Mouse (Mus musculus) macrophage (primary cell): ENCODE results near the gene C130074G19Rik. TPM values are rescaled to one million over a fixed set of nuclear protein-coding genes. Genes with fewer than 3 reads are reported as not detected.

ENCODE experiments used
- H3K27ac ChIP-seq: fragments of 350-480 bp; formaldehyde crosslinking; 2 replicates; pipeline ENCODE4 v1.9.0; 2021
- H3K36me3 ChIP-seq: fragments of 350-480 bp; formaldehyde crosslinking; 2 replicates; pipeline ENCODE4 v1.9.0; 2021; ENCODE audit errors: inconsistent target
- H3K4me3 ChIP-seq: fragments of 350-480 bp; formaldehyde crosslinking; 2 replicates; pipeline ENCODE4 v1.9.0; 2021; ENCODE audit errors: inconsistent target
- H3K79me2 ChIP-seq: fragments of 350-480 bp; formaldehyde crosslinking; 2 replicates; pipeline ENCODE4 v1.9.0; 2021; ENCODE audit errors: inconsistent target
- WGBS: methylation state at CpG from one replicate; pipeline ENCODE4 v1.1.7; 2026; ENCODE audit warnings: inconsistent platforms; ENCODE audit not compliant: missing documents; 5-methylcytosine and 5-hydroxymethylcytosine counted together
- polyA plus RNA-seq: library from polyadenylated mRNA; stranded (reverse); fragments of 250-400 nt; gene quantifications from 3 replicates; pipeline ENCODE4 v1.2.4, GENCODE M21; 2018; ENCODE audit warnings: inconsistent platforms

The C130074G19Rik gene
- polyA plus RNA-seq, 1 experiment from 2014 or later = not detected

GRCm38 (mm10) chr1:184836350-184836749 is 46.7 kb downstream of the C130074G19Rik start:
- peaks cover 44% of the 10 kb centered on the region for H3K36me3 ChIP-seq
- no peak overlapping the region for H3K4me3 ChIP-seq
- peaks cover 4% of the 10 kb centered on the region; the same call in 1 of the 2 replicates for H3K79me2 ChIP-seq
- no peak overlapping the region for H3K27ac ChIP-seq
- 93% methylated on average over 5 of the region's 5 CpGs for WGBS

DNA sequence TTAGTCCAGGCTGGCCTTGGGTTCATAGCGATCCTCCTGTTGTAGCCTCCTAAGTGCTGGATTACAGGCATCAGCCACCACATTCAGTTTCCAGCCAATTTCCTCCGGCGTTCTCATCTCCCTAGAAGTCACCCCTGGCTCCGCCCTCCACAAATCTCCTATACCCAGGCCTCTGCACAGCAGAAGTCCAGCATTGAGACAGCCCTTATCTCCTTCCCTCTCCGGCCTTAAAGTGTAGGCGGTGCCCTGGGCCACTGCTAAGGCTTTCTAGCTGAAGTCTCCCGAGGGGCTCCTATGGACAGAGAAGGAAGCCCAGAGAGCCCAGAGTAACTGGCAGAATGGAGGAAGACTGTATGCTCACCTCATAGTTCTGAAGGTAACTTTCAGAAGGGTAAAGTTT is 49.5 kb downstream of the C130074G19Rik start:
- Histone ChIP-seq H3K79me2 (no peaks in the 10 kb centered on the region), H3K36me3 (peaks cover 38% of the 10 kb centered on the region), H3K27ac (no peak overlapping the region), H3K4me3 (no peak overlapping the region)
- WGBS = 98% methylated on average over 7 of the region's 7 CpGs

GRCm38 (mm10) chr1:184832211-184832610 is 50.8 kb downstream of the C130074G19Rik start:
- Histone ChIP-seq H3K4me3 (no peak overlapping the region), H3K79me2 (no peaks in the 10 kb centered on the region), H3K27ac (no peak overlapping the region), H3K36me3 (peaks cover 40% of the 10 kb centered on the region)
- 95% methylated on average over 10 of the region's 10 CpGs for WGBS

GRCm38 (mm10) chr1:184829897-184830296 is 53.1 kb downstream of the C130074G19Rik start:
- H3K4me3 ChIP-seq = no peak overlapping the region
- H3K79me2 ChIP-seq = no peaks in the 10 kb centered on the region
- no peak overlapping the region for H3K27ac ChIP-seq
- WGBS = 96% methylated on average over 8 of the region's 8 CpGs
- H3K36me3 ChIP-seq = peaks cover 44% of the 10 kb centered on the region

DNA sequence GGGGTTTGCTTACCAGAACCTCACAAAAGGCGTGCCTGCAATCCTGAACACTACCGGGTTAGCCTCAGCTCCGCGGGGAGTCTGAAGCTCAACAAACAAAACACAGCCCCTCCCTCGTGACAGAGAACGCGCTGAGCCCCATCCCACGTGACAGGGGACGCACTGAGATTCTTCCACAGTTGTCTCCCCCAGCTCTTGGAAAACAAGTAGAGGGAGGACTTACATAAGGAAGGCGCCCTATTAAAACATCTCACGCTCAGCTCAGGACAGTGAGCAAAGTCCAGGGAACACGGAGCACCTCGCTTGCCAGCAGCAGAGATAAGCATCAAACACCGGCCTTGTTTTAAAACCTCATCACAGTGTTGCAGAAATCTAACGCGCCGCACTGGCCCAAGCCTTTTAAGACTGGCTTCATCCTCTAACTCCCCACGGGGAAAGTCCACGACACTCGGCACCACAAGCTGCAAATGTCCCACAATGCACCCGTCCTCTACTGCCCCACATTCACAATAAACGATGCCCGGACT is 55.8 kb downstream of the C130074G19Rik start:
- Histone ChIP-seq H3K79me2 (no peaks in the 10 kb centered on the region), H3K27ac (no peak overlapping the region), H3K36me3 (peaks cover 29% of the 10 kb centered on the region), H3K4me3 (no peak overlapping the region)
- 92% methylated on average over 23 of the region's 23 CpGs for WGBS

DNA sequence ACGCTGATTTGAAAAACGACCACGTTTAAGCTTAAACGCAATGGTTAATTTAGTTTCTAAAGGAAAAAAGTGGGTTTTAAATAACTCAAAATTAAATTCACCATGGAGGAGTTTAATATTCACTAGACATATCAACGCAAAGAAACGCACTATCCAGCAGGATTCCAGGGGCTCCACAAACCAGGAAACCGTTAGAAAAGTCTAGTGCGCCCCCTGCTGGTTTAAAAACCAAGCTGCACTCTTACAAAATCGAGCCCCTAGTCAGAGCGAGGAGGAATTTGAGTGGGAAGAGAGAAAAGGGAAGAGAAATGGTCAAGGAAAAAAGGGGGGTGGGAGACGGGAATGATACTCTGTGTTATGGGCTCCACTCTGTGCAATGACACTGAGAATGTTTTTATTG is 57.9 kb downstream of the C130074G19Rik start:
- 41% methylated on average over 11 of the region's 11 CpGs for WGBS
- peaks cover 21% of the 10 kb centered on the region for H3K36me3 ChIP-seq
- no peak overlapping the region for H3K4me3 ChIP-seq
- H3K27ac ChIP-seq = no peak overlapping the region
- no peaks in the 10 kb centered on the region for H3K79me2 ChIP-seq

DNA sequence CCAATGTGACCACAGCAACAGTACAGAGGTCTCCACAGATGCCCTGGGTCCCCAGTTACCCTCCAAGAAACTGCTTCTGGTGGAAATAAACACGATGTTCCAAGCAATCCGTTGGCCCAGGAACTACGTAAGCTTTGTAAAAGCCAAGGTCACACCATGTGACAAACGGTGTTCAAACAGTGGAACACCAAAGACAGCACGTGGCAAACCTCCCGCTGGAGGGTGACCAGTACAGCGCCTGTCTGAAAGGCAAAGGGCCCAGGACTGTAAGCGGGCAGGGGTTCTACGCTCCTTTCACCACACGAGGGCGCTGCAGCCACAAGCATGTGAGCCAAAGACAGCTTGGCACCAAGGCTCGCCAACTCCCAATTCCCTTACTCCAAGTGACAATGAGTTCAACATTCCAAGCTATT is 58.6 kb downstream of the C130074G19Rik start:
- no peak overlapping the region for H3K4me3 ChIP-seq
- no peaks in the 10 kb centered on the region for H3K79me2 ChIP-seq
- H3K36me3 ChIP-seq = peaks cover 21% of the 10 kb centered on the region
- H3K27ac ChIP-seq = no peak overlapping the region
- WGBS = 25% methylated on average over 11 of the region's 12 CpGs

- H3K27ac ChIP-seq = no peak overlapping the region
- H3K36me3 ChIP-seq = peaks cover 33% of the 10 kb centered on the region
Measured at GRCm38 (mm10) chr1:184822678-184823077, 60.3 kb downstream of the C130074G19Rik start.

More at GRCm38 (mm10) chr1:184822678-184823077, 60.3 kb downstream of the C130074G19Rik start:
- H3K4me3 ChIP-seq = no peak overlapping the region
- 87% methylated on average over 9 of the region's 11 CpGs for WGBS
- no peaks in the 10 kb centered on the region for H3K79me2 ChIP-seq

Other genes with a start within 250 kb of the C130074G19Rik start
- gene Hlx, start 150.6 kb downstream of the C130074G19Rik start, polyA plus RNA-seq = 23.2 to 50.5 TPM (median 24.9 TPM) in 3 replicates
- gene Marc1, start 71.9 kb downstream of the C130074G19Rik start, polyA plus RNA-seq = not detected in 3 replicates
- gene Marc2, start 36.8 kb downstream of the C130074G19Rik start, polyA plus RNA-seq = 58.4 to 63.8 TPM (median 62.6 TPM) in 3 replicates
- not detected in 3 replicates for gene Mark1, start 116.4 kb upstream of the C130074G19Rik start, polyA plus RNA-seq